Mouse (Mus musculus) yolk sac, embryonic 10.5 days (tissue): ENCODE measurements around the gene Abcb9.
A peak's percentile ranks its signal among the peaks of the same experiment; 100 is the strongest.

Experiments used
- DNase-seq: peaks from one replicate; pipeline ENCODE4 v3.0.0-alpha.2; 2017; ENCODE audit warnings: low spot score

Gene Abcb9

DNA sequence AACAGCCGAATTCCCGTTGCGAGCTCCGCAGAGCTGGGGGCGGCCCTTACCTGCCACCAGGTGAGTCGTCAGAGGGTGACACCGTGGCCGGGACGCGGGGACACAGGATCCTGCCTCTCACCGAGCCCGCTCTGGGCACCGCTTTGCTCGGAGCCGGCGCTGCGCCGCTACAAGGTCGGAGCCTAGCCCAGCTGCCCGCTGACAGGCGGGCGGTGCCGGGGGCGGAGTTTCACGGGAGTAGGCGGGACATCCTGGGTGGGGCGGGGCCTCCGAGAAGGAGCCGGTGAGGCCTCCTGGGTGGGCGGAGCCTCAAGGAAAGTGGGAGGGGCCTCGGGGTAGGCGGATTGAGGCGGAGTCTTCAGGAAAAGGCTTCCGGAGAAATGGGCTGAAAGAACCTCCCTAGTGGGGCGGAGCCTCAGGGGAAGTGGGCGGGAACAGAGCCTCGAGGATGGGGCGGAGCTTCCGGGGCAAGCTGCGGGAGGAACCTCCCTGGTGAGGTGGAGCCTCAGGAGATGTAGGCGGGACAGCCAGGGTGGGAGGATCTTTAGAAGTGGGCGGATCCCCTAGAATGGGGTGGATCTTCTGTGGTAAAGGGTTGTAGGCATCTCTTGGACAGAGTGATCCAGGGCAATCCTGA, at the start of gene Abcb9:
TSS of gene Abcb9 (minus strand) at position 203 of the 637 bp plus-strand sequence.
- peak; percentile 97 for DNase-seq

DNA sequence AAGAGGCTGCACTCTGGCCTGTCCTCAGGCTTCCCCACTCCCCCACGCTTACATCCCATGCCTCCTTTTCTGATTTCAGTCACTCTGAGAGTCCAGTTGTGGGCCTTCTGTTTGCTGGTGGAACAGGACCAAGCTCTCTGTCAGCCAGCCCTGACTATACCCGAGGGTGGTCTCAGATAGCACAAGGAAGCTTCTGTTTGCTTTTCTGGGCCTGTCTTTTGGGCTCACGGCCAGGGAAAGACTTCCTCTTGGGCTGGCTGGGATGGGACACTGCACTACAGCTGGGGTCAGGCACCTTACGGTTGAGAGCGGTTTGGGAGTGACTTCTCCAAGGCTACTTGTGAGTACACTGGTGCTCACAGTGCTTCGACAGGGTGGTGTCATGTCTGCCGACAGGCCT, 42.5 kb upstream of the Abcb9 start:
- DNase-seq: no peak

DNA sequence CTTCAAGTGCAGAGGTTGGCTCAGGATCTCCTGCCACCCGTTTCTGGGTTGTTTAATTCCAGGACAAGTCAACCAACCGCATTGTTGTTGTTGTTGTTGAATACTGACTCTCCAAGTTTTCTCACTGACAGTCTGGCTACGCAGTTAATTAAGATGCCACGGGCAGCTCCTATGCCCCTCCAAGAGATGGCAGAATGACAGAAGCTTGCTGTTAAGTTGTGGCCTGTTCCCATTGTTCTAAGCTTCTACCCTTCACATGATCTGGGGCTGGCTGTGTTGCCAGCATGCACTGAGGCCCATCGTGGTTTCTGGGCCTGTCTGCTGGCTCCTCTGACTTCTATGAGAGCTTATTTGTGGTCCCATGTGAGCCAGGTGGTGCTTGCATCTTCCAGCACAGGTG, 38.7 kb upstream of the Abcb9 start:
- DNase-seq: no peak

DNA sequence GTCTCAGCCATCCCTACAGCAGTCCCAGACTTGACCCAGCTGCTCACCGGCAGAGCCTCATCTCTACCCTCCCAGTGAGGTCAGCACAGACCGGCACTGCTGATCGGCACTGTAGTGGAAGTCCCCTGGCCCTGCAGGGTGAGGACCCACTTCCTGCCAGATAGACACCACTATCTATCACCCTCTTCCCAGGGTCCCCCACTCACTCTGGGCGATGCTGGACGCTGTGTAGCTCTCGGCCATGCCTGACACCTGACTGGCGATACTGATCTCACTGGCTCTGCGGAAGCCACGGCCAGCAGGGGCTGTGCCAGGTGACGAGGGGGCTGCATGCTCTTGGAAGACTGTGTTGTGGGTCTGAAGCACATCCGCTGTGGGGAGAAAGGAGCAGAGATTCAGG, 29.5 kb upstream of the Abcb9 start:
- no peak for DNase-seq

DNA sequence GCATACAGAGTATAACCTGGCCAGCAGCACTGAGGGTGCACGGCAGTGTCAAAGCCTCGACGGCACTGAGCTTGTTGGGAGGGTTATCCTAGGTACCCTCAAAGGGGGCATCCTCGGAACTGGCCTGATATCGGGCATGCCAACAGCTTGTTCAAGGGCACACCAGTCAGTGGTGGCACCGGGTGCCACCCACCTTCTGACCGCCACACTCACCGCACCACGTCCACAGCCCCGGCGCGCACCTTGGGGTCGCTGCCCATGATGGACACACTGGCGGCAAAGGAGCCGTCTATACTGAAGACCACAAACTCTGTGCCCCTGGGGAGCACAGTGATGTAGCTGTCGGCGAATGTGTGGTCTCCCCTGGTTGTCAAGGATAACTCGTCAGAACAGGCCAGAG, 26.8 kb upstream of the Abcb9 start:
- no peak for DNase-seq

DNA sequence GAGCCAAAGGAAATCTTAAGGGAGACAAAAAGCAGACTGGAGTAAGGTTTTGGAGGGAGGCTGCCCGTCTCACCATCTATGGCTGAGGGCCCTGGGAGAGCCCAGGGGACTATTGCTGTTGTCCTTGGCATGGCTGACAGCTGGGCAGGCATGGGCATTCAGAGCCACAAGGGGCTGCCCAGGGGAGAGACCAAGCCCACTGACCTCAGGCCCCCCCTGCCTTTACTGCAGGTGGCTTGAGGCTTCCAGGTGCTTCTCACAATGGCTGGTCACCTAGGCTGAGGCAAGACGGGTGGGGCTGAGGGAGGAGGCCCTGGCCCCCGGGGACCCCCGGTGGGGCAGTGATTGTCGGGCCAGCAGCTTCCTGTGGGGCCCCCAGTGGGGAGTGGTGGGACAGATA, 23.6 kb upstream of the Abcb9 start:
- no peak for DNase-seq

DNA sequence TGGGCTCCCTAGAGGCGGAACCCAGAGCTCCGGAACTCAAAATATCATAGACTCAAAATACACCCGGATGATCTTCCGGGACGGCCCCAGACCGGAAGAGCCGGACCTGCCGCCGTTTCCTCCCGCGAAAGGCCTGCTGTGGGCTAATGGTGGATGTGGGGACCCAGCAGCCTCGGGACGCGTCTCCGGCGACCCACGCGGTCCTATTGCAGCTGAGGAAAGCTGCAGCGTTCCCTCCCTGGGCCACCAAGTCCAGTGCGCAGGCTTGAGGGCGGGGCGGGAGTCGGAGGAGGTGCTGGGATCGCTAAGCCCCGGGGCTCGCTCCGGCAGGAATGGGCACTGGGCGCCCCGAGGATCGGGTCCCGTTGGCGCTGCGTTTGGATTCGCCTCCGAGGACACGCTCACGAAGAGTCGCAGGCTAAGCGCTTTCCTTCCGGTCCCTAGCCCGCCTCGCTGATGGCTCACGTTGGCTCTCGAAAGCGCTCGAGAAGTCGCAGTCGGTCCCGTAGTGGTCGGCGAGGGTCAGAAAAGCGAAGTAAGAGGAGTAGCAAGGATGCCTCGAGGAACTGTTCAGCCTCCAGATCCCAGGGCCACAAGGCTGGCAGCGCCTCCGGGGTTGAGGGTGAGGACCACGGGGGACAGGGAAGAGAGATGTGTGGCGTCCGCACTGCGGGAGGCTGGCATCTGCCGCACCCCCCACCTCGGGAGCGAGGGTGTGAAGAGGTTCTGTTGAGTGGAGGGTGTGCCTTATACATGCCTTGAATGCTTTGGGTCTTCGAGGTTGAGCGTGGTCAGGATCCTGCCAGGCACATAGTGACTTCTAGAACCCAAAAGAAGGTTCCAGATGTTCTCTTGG, 20.6 kb upstream of the Abcb9 start, which contains the start of gene Arl6ip4:
TSS of gene Arl6ip4 (plus strand) at position 100 of the 856 bp plus-strand sequence.
- peak; percentile 77 for DNase-seq

DNA sequence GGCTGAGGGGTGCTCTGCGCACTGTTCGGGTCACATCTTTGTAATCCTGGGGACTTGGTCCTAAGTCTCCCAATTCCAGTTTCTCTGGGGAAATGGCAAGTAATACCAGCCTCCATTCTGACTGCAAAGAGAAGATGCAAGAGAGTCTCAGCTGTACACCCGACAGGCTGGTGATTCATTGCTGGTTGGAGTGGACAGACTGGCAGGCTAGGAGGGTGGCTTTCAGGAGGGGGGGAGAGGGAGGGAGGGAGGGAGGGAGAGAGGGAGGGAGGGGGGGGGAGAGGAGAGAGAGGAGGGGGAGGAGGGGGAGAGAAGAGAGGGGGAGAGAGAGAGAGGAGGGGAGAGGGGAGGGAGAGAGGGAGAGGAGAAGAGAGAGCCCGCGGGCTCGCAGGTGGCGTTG, 19.9 kb upstream of the Abcb9 start:
- DNase-seq: no peak

DNA sequence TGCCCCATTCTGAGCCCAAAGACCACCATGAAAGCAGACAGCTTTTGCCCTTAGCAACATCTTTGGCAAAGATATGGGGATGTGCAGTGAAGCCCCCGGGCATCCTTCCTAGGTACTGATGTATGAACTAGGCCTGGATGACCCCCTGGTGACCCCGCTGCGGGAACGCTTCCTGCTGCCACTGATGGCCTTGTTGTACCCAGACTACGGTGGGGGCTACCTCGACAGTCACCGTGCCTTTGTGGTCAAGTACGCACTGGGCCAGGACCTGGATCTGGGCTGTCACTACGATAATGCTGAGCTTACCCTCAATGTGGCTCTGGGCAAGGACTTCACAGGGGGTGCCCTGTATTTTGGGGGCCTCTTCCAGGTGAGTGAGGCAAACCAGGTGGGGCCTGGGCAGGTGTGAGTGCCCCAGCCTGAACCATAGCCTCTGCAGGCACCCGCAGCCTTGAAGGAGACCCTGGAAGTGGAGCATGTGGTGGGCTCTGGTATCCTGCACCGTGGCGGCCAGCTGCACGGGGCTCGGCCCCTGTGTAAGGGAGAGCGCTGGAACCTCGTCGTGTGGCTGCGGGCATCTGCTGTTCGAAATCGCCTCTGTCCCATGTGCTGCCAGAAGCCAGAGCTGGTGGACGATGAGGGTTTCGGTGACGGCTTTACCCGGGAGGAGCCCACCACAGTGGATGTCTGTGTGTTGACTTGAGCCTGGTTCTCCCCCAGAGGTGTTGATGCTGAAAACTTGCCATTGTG, 18.9 kb upstream of the Abcb9 start:
- no peak for DNase-seq

DNA sequence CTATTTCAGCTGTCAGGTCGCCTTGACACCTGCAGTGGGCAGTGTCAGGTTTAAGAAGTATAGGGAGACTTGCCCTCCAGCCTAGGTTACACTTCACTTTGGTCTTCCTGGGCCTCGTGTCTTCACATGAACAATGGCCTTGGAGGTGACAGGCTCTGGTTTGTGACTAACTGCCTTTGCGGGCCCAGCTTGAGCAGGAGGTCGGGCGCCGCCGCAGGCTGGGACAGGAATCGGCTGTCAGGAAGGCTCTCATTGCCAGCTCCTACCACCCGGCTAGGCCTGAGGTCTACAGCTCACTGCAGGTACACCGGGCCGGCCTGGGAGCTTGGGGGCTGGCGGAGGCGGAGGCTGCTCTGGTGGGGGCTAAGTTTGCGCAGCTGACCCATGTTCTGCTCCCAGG, 17.4 kb upstream of the Abcb9 start:
- peak; percentile 26 for DNase-seq

DNA sequence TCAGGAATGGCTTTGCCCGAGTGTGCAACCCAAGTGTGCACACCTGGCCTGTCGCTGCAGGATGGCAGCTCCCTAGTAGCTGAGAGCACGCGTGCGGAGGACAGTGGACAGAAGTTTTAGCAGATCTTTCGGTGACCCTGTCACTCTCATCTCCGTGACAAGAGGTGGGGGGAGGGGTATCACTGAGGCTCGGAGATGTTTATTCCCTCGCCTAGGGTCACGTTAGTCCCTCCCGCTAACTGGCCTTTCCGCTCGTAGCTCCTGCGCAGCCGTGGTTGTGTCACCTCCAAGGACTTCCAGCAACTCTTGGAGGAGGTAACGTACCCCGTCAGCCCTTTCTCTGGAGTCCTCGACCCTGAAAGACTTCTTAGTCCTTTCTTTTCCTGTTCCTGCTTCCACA, 16.9 kb upstream of the Abcb9 start:
- DNase-seq: no peak

DNA sequence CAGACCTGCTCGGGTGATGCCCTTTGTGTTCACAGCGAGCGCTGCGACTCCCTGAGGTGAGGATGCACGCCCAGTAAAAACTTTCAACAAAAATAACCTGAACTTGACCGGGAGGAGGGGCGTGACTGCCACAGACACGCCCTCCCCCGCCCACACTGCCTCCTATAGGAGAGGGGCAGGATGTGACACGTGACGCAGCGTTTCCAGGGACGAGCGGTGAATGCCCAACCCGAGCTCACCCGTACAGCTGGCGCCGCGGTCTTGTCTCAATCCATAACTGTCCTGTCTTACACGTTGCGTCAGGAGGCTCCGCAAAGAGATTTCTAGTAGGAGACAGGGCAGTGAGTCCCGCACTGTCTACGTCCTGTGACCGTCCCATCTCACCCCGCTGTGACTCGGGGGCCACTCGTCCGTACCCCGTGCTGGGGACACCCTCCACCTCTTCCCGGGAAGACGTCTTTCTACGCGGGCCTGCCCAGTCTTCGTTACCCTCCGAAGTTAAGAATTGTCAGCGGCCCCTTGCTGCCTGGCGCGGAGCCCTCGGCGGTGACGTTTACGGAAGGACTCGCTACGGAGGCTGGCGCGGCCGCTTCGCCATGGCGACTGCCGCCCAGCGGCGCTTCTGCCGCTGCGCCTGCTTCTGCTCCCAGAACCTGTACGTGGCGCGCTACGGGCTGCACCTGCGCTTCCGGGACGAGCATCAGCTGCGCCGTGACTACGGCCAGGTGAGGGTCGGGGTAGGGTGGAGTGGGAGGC, 16.3 kb upstream of the Abcb9 start, which contains the start of gene Ogfod2:
TSS of gene Ogfod2 (plus strand) at position 556 of the 756 bp plus-strand sequence.
- DNase-seq: peak; percentile 98

DNA sequence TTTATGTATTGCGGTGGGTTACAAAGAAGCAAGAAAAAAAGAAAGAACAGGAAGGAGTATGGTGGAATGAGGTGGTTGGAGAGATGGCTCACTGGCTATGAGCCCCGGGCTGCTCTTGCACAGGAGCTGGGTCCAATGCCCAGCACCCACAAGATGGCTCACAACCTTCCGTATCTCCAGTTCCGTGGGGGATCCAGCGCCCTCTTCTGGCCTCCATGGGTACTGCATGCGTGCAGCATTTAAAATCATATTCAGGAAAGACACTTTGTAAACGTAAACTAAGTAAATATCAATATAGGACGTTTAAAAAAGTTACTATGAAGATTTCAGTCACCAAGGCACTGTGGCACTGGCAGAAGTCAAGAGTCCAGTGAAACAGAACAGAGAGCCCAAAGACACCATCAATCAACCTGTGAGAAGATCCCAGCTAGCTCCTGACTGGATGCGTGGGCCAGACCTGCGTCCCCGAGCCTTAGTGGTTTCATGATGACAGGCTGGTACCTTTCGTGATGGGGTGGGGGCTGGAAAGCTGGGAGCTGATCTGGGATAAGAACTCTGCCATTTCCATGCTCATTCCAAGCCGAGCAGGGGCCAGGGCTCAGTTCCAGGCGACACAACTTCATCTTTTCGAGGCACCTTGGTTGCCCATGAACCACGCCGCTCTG, 15.6 kb upstream of the Abcb9 start:
- peak; percentile 10 for DNase-seq

DNA sequence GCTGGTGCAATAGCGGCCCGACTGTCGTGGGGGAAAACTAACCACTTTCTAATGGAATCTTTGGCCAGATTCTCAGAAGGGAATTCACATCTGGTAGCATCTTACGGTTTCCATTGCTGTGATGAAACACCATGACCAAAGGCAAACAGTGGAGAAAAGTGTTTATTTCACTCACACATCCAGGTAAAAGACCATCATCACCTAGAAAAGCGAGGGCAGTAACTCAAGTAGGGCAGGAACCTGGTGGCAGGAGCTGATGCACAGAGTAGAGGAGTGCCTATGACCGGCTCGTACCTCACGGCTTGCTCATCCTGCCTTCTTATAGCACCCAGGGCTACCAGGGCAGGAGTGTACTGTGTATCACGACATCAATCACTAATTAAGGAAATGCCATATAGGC, 8.0 kb upstream of the Abcb9 start:
- DNase-seq: no peak

DNA sequence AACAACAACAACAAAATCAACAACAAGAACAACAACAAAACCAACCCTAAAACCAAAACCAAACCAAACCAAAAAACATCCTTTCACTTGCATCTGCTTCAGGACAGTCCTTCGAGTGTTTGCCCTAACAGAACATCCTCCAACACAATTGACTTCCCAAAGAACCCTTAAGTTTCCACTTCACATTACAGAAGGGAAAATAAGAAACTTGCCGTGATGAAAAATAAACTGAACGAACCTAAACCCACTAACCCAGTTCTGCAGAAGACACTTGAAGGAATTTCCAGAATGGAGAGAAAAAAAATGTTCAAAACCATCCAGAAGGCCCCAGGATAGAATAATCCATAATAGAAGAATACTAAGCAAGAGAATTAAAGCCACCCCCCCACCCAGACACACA, 7.4 kb upstream of the Abcb9 start:
- no peak for DNase-seq

DNA sequence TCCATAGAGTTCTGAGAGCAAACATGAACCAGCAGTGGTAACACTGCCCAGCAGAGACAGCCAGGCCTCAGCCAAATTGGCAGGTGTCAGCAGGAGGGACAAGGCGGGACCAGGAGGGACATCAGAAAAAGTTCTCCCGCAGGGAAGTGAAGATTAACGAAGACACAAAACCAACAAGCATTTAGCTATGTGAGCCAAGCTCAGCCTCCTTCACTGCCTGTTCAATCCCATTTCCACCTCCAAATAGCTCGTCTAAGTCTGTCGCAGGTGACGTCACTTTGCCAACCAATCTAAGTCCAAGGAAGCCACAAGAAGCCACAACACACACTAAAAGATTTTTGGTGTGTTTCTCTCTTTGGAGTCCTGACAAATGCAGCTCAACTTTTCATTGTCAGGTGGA, 6.7 kb upstream of the Abcb9 start:
- DNase-seq: no peak

DNA sequence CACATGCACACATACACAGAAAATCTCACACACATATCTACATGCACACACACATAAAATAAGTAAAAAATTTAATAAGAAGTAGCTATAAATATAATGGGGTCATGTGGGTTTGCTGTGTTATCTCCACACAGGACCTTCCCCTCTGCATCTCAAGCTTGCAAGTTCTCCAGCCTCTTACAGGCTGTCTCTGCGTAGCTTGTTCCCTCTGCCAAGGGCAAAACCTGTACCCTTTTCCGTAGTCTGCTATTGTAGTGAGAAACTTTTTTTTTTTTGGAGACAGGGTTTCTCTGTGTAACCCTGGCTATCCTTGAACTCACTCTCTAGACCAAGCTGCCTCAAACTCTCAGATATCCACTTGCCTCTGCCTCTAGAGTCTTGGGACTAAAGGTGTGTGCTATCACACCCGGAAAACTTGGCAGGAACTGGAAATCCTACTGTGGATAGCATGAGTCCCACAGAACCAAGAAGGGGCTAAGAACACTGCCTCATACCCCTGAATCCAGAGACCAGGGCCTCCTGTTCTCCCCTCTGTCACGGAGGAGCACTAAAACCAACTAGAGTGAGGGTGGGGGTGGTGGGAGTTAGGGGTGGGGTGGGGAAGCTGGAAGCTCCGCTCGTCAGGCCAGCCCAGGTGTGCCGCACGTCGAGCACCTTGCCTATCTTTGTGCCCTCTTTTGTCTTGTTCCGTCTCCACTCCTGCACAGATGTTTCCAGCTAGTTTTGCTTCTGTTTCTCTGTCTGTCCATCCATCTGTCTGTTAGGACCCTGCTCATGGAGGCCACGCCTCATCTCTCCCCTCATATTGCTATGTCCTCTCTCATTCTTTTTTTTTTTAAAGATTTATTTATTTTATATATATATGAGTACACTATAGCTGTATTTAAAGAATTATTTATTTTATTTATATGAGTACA, 4.8 kb upstream of the Abcb9 start:
- DNase-seq: no peak

DNA sequence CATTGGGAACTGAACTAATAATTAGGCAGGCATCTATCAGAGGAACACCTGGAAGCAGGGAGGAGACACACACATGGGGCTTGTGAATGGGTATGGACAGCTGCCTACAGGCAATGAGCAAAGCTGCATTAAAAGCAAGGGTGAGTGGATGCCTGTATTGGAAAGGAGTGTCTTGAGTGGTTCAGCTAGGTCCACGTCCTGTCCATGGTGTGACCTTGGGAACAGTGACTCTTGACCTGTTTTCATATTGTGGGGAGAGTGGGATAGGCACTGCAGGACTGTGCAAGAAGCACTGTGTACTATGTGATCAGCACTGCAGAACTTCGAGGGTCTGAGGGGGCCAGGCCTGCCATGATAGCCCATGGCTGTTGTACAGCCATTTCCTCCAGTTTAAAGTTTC, 3.3 kb upstream of the Abcb9 start:
- no peak for DNase-seq

DNA sequence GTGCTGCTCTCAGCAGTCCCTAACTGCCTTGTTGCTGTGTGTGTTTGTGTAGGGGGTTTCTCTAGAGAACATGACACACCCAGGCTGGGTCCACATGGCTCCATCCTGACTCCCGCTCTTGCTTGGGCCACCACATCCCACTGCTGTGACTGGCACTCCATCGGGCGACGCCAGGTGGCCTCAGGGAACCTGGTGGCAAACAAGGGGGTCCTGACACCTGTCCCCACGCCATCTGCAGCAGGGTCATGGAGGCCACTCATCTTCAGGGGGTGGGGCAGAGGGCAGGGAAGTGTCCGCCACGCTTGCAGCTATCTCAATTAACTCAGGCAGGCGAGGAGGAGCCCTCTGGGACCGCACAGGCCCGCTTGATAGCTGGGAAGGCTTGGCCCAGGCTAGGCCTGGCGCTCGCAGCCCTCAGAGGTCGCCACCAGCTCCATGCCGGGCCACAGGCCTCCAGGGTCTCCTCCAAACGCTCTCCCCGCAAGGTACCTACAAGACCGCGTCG, 469 bp downstream of the Abcb9 start:
- DNase-seq: no peak
